Comparison of ENCODE assay signal across 23 mouse cellular contexts in genomic region chr12:40839817-40840216, GRCm38 (mm10).
"Had no signal": no experiment of that assay in that cellular context is flagged by ENCODE, and none has a peak within 500 bp of the region (broad histone marks: within the 10 kb centered on the region; RNA-seq: fewer than 3 reads in every experiment).

No protein-coding gene starts in this region.

- H3K36me3 ChIP-seq: heart, embryonic 12.5 days had no signal

- H3K9me3 ChIP-seq: heart, embryonic 10.5 days; heart, embryonic 12.5 days; hindbrain, embryonic 10.5 days; hindbrain, embryonic 12.5 days; limb, embryonic 13.5 days had no signal

- H3K4me2 ChIP-seq: heart, embryonic 12.5 days; hindbrain, embryonic 12.5 days; hindbrain, embryonic 14.5 days; limb, embryonic 13.5 days had no signal

- DNase-seq: gastrocnemius, adult 2 months; gastrocnemius, postnatal 10 days; gastrocnemius, postnatal 25 days; heart, adult 18-20 months; heart, postnatal 10 days; heart, postnatal 4 days; kidney, adult 18-20 months; kidney, adult 8-10 months; kidney, postnatal 10 days; kidney, postnatal 25 days; kidney, postnatal 4 days had no signal

- ATAC-seq: forebrain, embryonic 16.5 days; hindbrain, embryonic 16.5 days; inflammation-experienced regulatory T-cells, adult 6 months; intestine, postnatal 0 days had no signal

- H3K9ac ChIP-seq: heart, embryonic 12.5 days; hindbrain, embryonic 12.5 days; hindbrain, embryonic 14.5 days; limb, embryonic 13.5 days had no signal

- H3K27ac ChIP-seq: gastrocnemius, adult 2 months; heart, embryonic 10.5 days; hindbrain, embryonic 10.5 days; hindbrain, embryonic 12.5 days; hindbrain, embryonic 14.5 days; left cerebral cortex, adult 2 months; limb, embryonic 13.5 days had no signal

- H3K4me3 ChIP-seq: gastrocnemius, adult 2 months; heart, embryonic 10.5 days; heart, embryonic 12.5 days; hindbrain, embryonic 10.5 days; hindbrain, embryonic 12.5 days; layer of hippocampus, adult 2 months; left cerebral cortex, adult 2 months; limb, embryonic 13.5 days had no signal

- H3K27me3 ChIP-seq: heart, embryonic 12.5 days; hindbrain, embryonic 12.5 days; limb, embryonic 13.5 days had no signal
